Mouse (Mus musculus): ENCODE measurements around the gene Xirp1. TPM values are rescaled to one million over a fixed set of nuclear protein-coding genes. Genes with fewer than 3 reads are reported as not detected.

Gene Xirp1
- polyA plus RNA-seq, 1 experiment from 2014 or later, result 0.01 TPM

- Histone ChIP-seq H3K9me3 (replicated peaks) (no peaks in the 10 kb centered on the region), H3K27ac (no peak overlapping the region), H3K4me1 (replicated peaks) (peaks cover 40% of the 10 kb centered on the region), H3K36me3 (no peaks in the 10 kb centered on the region), H3K9ac (no peak overlapping the region), H3K4me2 (no peak overlapping the region), H3K4me3 (replicated peaks) (no peak overlapping the region), H3K27me3 (peaks cover 42% of the 10 kb centered on the region)
- WGBS (ENCODE audit: insufficient replicate concordance), result 71% methylated on average over 10 of the region's 10 CpGs
- no peak for ATAC-seq (ENCODE audit: low read depth)
- DNase-seq, result no peak
Measured at GRCm38 (mm10) chr9:119985881-119986574, 37.4 kb downstream of the Xirp1 start.

GRCm38 (mm10) chr9:119984536-119985011 is 38.8 kb downstream of the Xirp1 start, which contains the start of gene Csrnp1:
Csrnp1 (minus strand) TSS chr9:119984658.
- no peaks in the 10 kb centered on the region for H3K9me3 ChIP-seq (replicated peaks)
- H3K27me3 ChIP-seq, result peaks cover 42% of the 10 kb centered on the region
- H3K36me3 ChIP-seq, result no peaks in the 10 kb centered on the region
- H3K4me2 ChIP-seq, result peak within 1 kb of the TSS; percentile 91
- DNase-seq, result no peak
- H3K4me3 ChIP-seq (replicated peaks), result peak within 1 kb of the TSS; percentile 68
- no peak for ATAC-seq (ENCODE audit: low read depth)
- H3K4me1 ChIP-seq (replicated peaks), result peaks cover 53% of the 10 kb centered on the region
- 14% methylated on average over 14 of the region's 14 CpGs for WGBS (ENCODE audit: insufficient replicate concordance)
- H3K9ac ChIP-seq, result peak within 1 kb of the TSS; percentile 73
- H3K27ac ChIP-seq, result 0 out of 2 replicates have a peak within 1 kb of the TSS, but pooled peaks have one; percentile 11

GRCm38 (mm10) chr9:119983585-119984535 is 39.5 kb downstream of the Xirp1 start:
- Histone ChIP-seq H3K4me2 (peak overlapping the region; percentile 91), H3K4me1 (replicated peaks) (peaks cover 60% of the 10 kb centered on the region), H3K9ac (peak overlapping the region; percentile 73), H3K36me3 (no peaks in the 10 kb centered on the region), H3K27me3 (peaks cover 42% of the 10 kb centered on the region), H3K4me3 (replicated peaks) (peak overlapping the region; percentile 68), H3K27ac (0 out of 2 replicates have a peak overlapping the region, but pooled peaks have one; percentile 11), H3K9me3 (replicated peaks) (no peaks in the 10 kb centered on the region)
- ATAC-seq (ENCODE audit: low read depth) (peak; percentile 82), DNase-seq (peak; percentile 82)
- 2% methylated on average over 79 of the region's 79 CpGs for WGBS (ENCODE audit: insufficient replicate concordance)

- Histone ChIP-seq H3K36me3 (no peaks in the 10 kb centered on the region), H3K27ac (0 out of 2 replicates have a peak overlapping the region, but pooled peaks have one; percentile 43), H3K27me3 (peaks cover 42% of the 10 kb centered on the region), H3K4me2 (peak overlapping the region; percentile 91), H3K9me3 (replicated peaks) (no peaks in the 10 kb centered on the region), H3K4me3 (replicated peaks) (peak overlapping the region; percentile 68), H3K9ac (peak overlapping the region; percentile 73), H3K4me1 (replicated peaks) (peaks cover 68% of the 10 kb centered on the region)
- DNase-seq (peak; percentile 34), ATAC-seq (ENCODE audit: low read depth) (0 out of 2 replicates have a peak, but pooled peaks have one; percentile 1)
- WGBS (ENCODE audit: insufficient replicate concordance), result under 1% methylated on average over 48 of the region's 48 CpGs
Measured at GRCm38 (mm10) chr9:119982956-119983551, 40.3 kb downstream of the Xirp1 start.

GRCm38 (mm10) chr9:119982241-119982811 is 41.1 kb downstream of the Xirp1 start:
- Histone ChIP-seq H3K4me1 (replicated peaks) (peaks cover 76% of the 10 kb centered on the region), H3K36me3 (no peaks in the 10 kb centered on the region), H3K27ac (peak overlapping the region; percentile 90), H3K9ac (peak overlapping the region; percentile 73), H3K27me3 (peaks cover 42% of the 10 kb centered on the region), H3K4me2 (peak overlapping the region; percentile 91), H3K4me3 (replicated peaks) (peak overlapping the region; percentile 68), H3K9me3 (replicated peaks) (no peaks in the 10 kb centered on the region)
- WGBS (ENCODE audit: insufficient replicate concordance), result 2% methylated on average over 11 of the region's 11 CpGs
- DNase-seq (peak; percentile 25), ATAC-seq (ENCODE audit: low read depth) (peak; percentile 29)

- DNase-seq (peak; percentile 26), ATAC-seq (ENCODE audit: low read depth) (peak; percentile 19; the same call in 1 of the 2 replicates)
- Histone ChIP-seq H3K4me2 (peak overlapping the region; percentile 91), H3K4me1 (replicated peaks) (peaks cover 84% of the 10 kb centered on the region), H3K27ac (peak overlapping the region; percentile 90), H3K4me3 (replicated peaks) (peak overlapping the region; percentile 68), H3K9ac (peak overlapping the region; percentile 56; the same call in 1 of the 2 replicates), H3K36me3 (no peaks in the 10 kb centered on the region), H3K27me3 (peaks cover 42% of the 10 kb centered on the region), H3K9me3 (replicated peaks) (no peaks in the 10 kb centered on the region)
- WGBS (ENCODE audit: insufficient replicate concordance), result 3% methylated on average over 16 of the region's 16 CpGs
Measured at GRCm38 (mm10) chr9:119981183-119982179, 41.9 kb downstream of the Xirp1 start.

- H3K9ac ChIP-seq, result peak overlapping the region; percentile 56; the same call in 1 of the 2 replicates
- no peak for DNase-seq
- peak overlapping the region; percentile 68; the same call in 1 of the 2 replicates for H3K4me3 ChIP-seq (replicated peaks)
- H3K27me3 ChIP-seq, result peaks cover 39% of the 10 kb centered on the region
- ATAC-seq (ENCODE audit: low read depth), result no peak
- peaks cover 88% of the 10 kb centered on the region for H3K4me1 ChIP-seq (replicated peaks)
- H3K27ac ChIP-seq, result peak overlapping the region; percentile 90
- no peaks in the 10 kb centered on the region for H3K9me3 ChIP-seq (replicated peaks)
- H3K36me3 ChIP-seq, result no peaks in the 10 kb centered on the region
- 6% methylated on average over 4 of the region's 4 CpGs for WGBS (ENCODE audit: insufficient replicate concordance)
- H3K4me2 ChIP-seq, result peak overlapping the region; percentile 91
Measured at GRCm38 (mm10) chr9:119980770-119981182, 42.6 kb downstream of the Xirp1 start.

GRCm38 (mm10) chr9:119979749-119980148 is 43.6 kb downstream of the Xirp1 start:
- 36% methylated on average over 2 of the region's 2 CpGs for WGBS (ENCODE audit: insufficient replicate concordance)
- Histone ChIP-seq H3K27me3 (peaks cover 32% of the 10 kb centered on the region), H3K4me3 (replicated peaks) (no peak overlapping the region), H3K4me1 (replicated peaks) (peaks cover 85% of the 10 kb centered on the region), H3K9ac (no peak overlapping the region), H3K4me2 (no peak overlapping the region), H3K27ac (no peak overlapping the region), H3K9me3 (replicated peaks) (no peaks in the 10 kb centered on the region), H3K36me3 (no peaks in the 10 kb centered on the region)
- no peak for DNase-seq
- no peak for ATAC-seq (ENCODE audit: low read depth)

GRCm38 (mm10) chr9:119978811-119979441 is 44.5 kb downstream of the Xirp1 start:
- WGBS (ENCODE audit: insufficient replicate concordance), result 58% methylated on average over 6 of the region's 6 CpGs
- peaks cover 77% of the 10 kb centered on the region for H3K4me1 ChIP-seq (replicated peaks)
- peaks cover 24% of the 10 kb centered on the region for H3K27me3 ChIP-seq
- DNase-seq (no peak), ATAC-seq (ENCODE audit: low read depth) (no peak)
- no peak overlapping the region; the same call in 1 of the 2 replicates for H3K27ac ChIP-seq
- no peaks in the 10 kb centered on the region for H3K9me3 ChIP-seq (replicated peaks)
- peaks cover 4% of the 10 kb centered on the region; the same call in 1 of the 2 replicates for H3K36me3 ChIP-seq
- no peak overlapping the region for H3K4me3 ChIP-seq (replicated peaks)
- no peak overlapping the region for H3K4me2 ChIP-seq
- no peak overlapping the region for H3K9ac ChIP-seq

Measured in liver, embryonic 13.5 days (tissue).